Mouse (Mus musculus): ENCODE measurements around the gene Tmcc1. TPM values are rescaled to one million over a fixed set of nuclear protein-coding genes. Genes with fewer than 3 reads are reported as not detected.
"Not testable (repeated sequence)": the region's sequence is repeated elsewhere in the genome, so short reads cannot be mapped to it uniquely, and the experiment has no call there.

Tmcc1 gene
- polyA plus RNA-seq (2015; fragmentation: Nextera tagmentation; extraction: Ambion mirVana), result 12.3 and 17.7 TPM in 2 replicates

GRCm38 (mm10) chr6:116193394-116194393 lies at the start of gene Tmcc1:
Tmcc1 (minus strand) TSS chr6:116193486.
- no peaks in the 10 kb centered on the region for H3K27me3 ChIP-seq (ENCODE audit: control insufficient read depth, insufficient read depth, low read length)
- no peaks in the 10 kb centered on the region for H3K36me3 ChIP-seq (ENCODE audit: control insufficient read depth, insufficient read depth, low read length)
- H3K4me2 ChIP-seq (ENCODE audit: low read depth, low read length), result peak within 1 kb of the TSS; percentile 83
- peaks cover 18% of the 10 kb centered on the region; the same call in 1 of the 2 replicates for H3K4me1 ChIP-seq (ENCODE audit: control insufficient read depth, insufficient read depth, low read length)
- peak within 1 kb of the TSS; percentile 74 for H3K27ac ChIP-seq (ENCODE audit: low read length)
- H3K4me3 ChIP-seq (replicated peaks; ENCODE audit: low read length), result peak within 1 kb of the TSS; percentile 83
- no peaks in the 10 kb centered on the region for H3K9me3 ChIP-seq (replicated peaks; ENCODE audit: control insufficient read depth, low read length)
- 2% methylated on average over 48 of the region's 68 CpGs for WGBS
- peak within 1 kb of the TSS; percentile 96 for H3K9ac ChIP-seq (ENCODE audit: low read length)
- ATAC-seq (ENCODE audit: insufficient read depth, low FRiP score), result peak; percentile 95

GRCm38 (mm10) chr6:116240371-116240770 lies 47.1 kb upstream of the Tmcc1 start:
- WGBS, result 68% methylated on average over 2 of the region's 2 CpGs
- Histone ChIP-seq H3K4me1 (ENCODE audit: control insufficient read depth, insufficient read depth, low read length) (no peaks in the 10 kb centered on the region), H3K4me3 (replicated peaks; ENCODE audit: low read length) (no peak overlapping the region), H3K9me3 (replicated peaks; ENCODE audit: control insufficient read depth, low read length) (no peaks in the 10 kb centered on the region), H3K9ac (ENCODE audit: low read length) (no peak overlapping the region), H3K4me2 (ENCODE audit: low read depth, low read length) (no peak overlapping the region), H3K36me3 (ENCODE audit: control insufficient read depth, insufficient read depth, low read length) (peaks cover 11% of the 10 kb centered on the region; the same call in 1 of the 2 replicates), H3K27me3 (ENCODE audit: control insufficient read depth, insufficient read depth, low read length) (no peaks in the 10 kb centered on the region), H3K27ac (ENCODE audit: low read length) (no peak overlapping the region)
- ATAC-seq (ENCODE audit: insufficient read depth, low FRiP score), result no peak

- Histone ChIP-seq H3K4me3 (replicated peaks; ENCODE audit: low read length) (no peak overlapping the region), H3K9ac (ENCODE audit: low read length) (no peak overlapping the region), H3K4me2 (ENCODE audit: low read depth, low read length) (no peak overlapping the region), H3K27me3 (ENCODE audit: control insufficient read depth, insufficient read depth, low read length) (no peaks in the 10 kb centered on the region), H3K27ac (ENCODE audit: low read length) (no peak overlapping the region), H3K9me3 (replicated peaks; ENCODE audit: control insufficient read depth, low read length) (no peaks in the 10 kb centered on the region), H3K36me3 (ENCODE audit: control insufficient read depth, insufficient read depth, low read length) (peaks cover 11% of the 10 kb centered on the region; the same call in 1 of the 2 replicates), H3K4me1 (ENCODE audit: control insufficient read depth, insufficient read depth, low read length) (no peaks in the 10 kb centered on the region)
- 89% methylated on average over 5 of the region's 5 CpGs for WGBS
- ATAC-seq (ENCODE audit: insufficient read depth, low FRiP score), result no peak
These were observed 44.8 kb upstream of the Tmcc1 start for GRCm38 (mm10) chr6:116238083-116238482.

GRCm38 (mm10) chr6:116235336-116235735 lies 42.0 kb upstream of the Tmcc1 start:
- Histone ChIP-seq H3K4me3 (replicated peaks; ENCODE audit: low read length) (no peak overlapping the region), H3K9me3 (replicated peaks; ENCODE audit: control insufficient read depth, low read length) (no peaks in the 10 kb centered on the region), H3K36me3 (ENCODE audit: control insufficient read depth, insufficient read depth, low read length) (peaks cover 22% of the 10 kb centered on the region; the same call in 1 of the 2 replicates), H3K4me2 (ENCODE audit: low read depth, low read length) (no peak overlapping the region), H3K9ac (ENCODE audit: low read length) (no peak overlapping the region), H3K4me1 (ENCODE audit: control insufficient read depth, insufficient read depth, low read length) (no peaks in the 10 kb centered on the region), H3K27ac (ENCODE audit: low read length) (no peak overlapping the region), H3K27me3 (ENCODE audit: control insufficient read depth, insufficient read depth, low read length) (no peaks in the 10 kb centered on the region)
- WGBS, result 89% methylated on average over 5 of the region's 5 CpGs
- no peak for ATAC-seq (ENCODE audit: insufficient read depth, low FRiP score)

- ATAC-seq (ENCODE audit: insufficient read depth, low FRiP score); H3K27me3 ChIP-seq (ENCODE audit: control insufficient read depth, insufficient read depth, low read length); H3K4me1 ChIP-seq (ENCODE audit: control insufficient read depth, insufficient read depth, low read length); H3K4me3 ChIP-seq (replicated peaks; ENCODE audit: low read length); H3K4me2 ChIP-seq (ENCODE audit: low read depth, low read length); H3K9me3 ChIP-seq (replicated peaks; ENCODE audit: control insufficient read depth, low read length); H3K27ac ChIP-seq (ENCODE audit: low read length); H3K9ac ChIP-seq (ENCODE audit: low read length): not testable (repeated sequence)
- 84% methylated on average over 2 of the region's 2 CpGs for WGBS
- peaks cover 19% of the 10 kb centered on the region; the same call in 1 of the 2 replicates for H3K36me3 ChIP-seq (ENCODE audit: control insufficient read depth, insufficient read depth, low read length)
These were observed 41.5 kb upstream of the Tmcc1 start for GRCm38 (mm10) chr6:116234821-116235220.

- no peak for ATAC-seq (ENCODE audit: insufficient read depth, low FRiP score)
- Histone ChIP-seq H3K9me3 (replicated peaks; ENCODE audit: control insufficient read depth, low read length) (no peaks in the 10 kb centered on the region), H3K4me3 (replicated peaks; ENCODE audit: low read length) (no peak overlapping the region), H3K36me3 (ENCODE audit: control insufficient read depth, insufficient read depth, low read length) (peaks cover 21% of the 10 kb centered on the region; the same call in 1 of the 2 replicates), H3K9ac (ENCODE audit: low read length) (no peak overlapping the region), H3K27ac (ENCODE audit: low read length) (no peak overlapping the region), H3K4me1 (ENCODE audit: control insufficient read depth, insufficient read depth, low read length) (no peaks in the 10 kb centered on the region), H3K27me3 (ENCODE audit: control insufficient read depth, insufficient read depth, low read length) (no peaks in the 10 kb centered on the region), H3K4me2 (ENCODE audit: low read depth, low read length) (no peak overlapping the region)
- 59% methylated on average over 12 of the region's 12 CpGs for WGBS
These were observed 35.7 kb upstream of the Tmcc1 start for GRCm38 (mm10) chr6:116228785-116229525.

GRCm38 (mm10) chr6:116227767-116228166 lies 34.5 kb upstream of the Tmcc1 start:
- no peaks in the 10 kb centered on the region for H3K4me1 ChIP-seq (ENCODE audit: control insufficient read depth, insufficient read depth, low read length)
- no peaks in the 10 kb centered on the region for H3K27me3 ChIP-seq (ENCODE audit: control insufficient read depth, insufficient read depth, low read length)
- ATAC-seq (ENCODE audit: insufficient read depth, low FRiP score), result no peak
- H3K36me3 ChIP-seq (ENCODE audit: control insufficient read depth, insufficient read depth, low read length), result peaks cover 22% of the 10 kb centered on the region
- no peak overlapping the region for H3K4me3 ChIP-seq (replicated peaks; ENCODE audit: low read length)
- no peak overlapping the region for H3K4me2 ChIP-seq (ENCODE audit: low read depth, low read length)
- WGBS, result 79% methylated on average over 11 of the region's 11 CpGs
- no peaks in the 10 kb centered on the region for H3K9me3 ChIP-seq (replicated peaks; ENCODE audit: control insufficient read depth, low read length)
- no peak overlapping the region for H3K27ac ChIP-seq (ENCODE audit: low read length)
- H3K9ac ChIP-seq (ENCODE audit: low read length), result no peak overlapping the region

GRCm38 (mm10) chr6:116207729-116208534 lies 14.6 kb upstream of the Tmcc1 start, which contains the start of gene Washc2:
Washc2 (plus strand) TSS chr6:116208038.
- Histone ChIP-seq H3K4me2 (ENCODE audit: low read depth, low read length) (peak within 1 kb of the TSS; percentile 85), H3K27ac (ENCODE audit: low read length) (peak within 1 kb of the TSS; percentile 76), H3K4me3 (replicated peaks; ENCODE audit: low read length) (peak within 1 kb of the TSS; percentile 74), H3K9me3 (replicated peaks; ENCODE audit: control insufficient read depth, low read length) (no peaks in the 10 kb centered on the region), H3K4me1 (ENCODE audit: control insufficient read depth, insufficient read depth, low read length) (peaks cover 3% of the 10 kb centered on the region; the same call in 1 of the 2 replicates), H3K36me3 (ENCODE audit: control insufficient read depth, insufficient read depth, low read length) (no peaks in the 10 kb centered on the region), H3K9ac (ENCODE audit: low read length) (peak within 1 kb of the TSS; percentile 92), H3K27me3 (ENCODE audit: control insufficient read depth, insufficient read depth, low read length) (no peaks in the 10 kb centered on the region)
- WGBS, result under 1% methylated on average over 51 of the region's 51 CpGs
- ATAC-seq (ENCODE audit: insufficient read depth, low FRiP score), result peak; percentile 98
